19 mouse cellular contexts compared by ENCODE assay signal in the genomic region with DNA sequence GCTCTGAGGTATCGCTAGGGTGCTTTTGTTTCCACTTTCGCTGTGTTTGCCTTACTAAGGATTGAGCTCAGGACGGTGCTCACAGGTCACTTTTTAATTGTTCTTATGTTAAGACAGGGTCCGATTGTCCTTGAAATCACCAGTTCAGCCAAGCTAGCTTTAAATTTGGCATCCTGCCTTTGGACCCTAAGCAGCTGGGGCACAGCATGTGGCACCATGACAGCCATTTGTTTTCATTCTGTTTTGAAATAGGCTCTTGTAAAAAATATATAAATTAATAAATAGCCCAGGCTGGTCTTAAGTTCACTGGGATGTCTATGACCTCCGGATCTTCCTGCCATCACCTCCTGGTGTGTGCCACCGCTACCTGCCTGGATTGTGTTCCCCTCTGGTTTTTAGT. TPM values are rescaled to one million over a fixed set of nuclear protein-coding genes. Genes with fewer than 3 reads are reported as not detected.
"Had no signal": no experiment of that assay in that cellular context is flagged by ENCODE, and none has a peak within 500 bp of the region (broad histone marks: within the 10 kb centered on the region; RNA-seq: fewer than 3 reads in every experiment).

No protein-coding gene starts in this region.

- H3K4me2 ChIP-seq: lung, embryonic 14.5 days; midbrain, embryonic 12.5 days; midbrain, embryonic 15.5 days; neural tube, embryonic 13.5 days; neural tube, embryonic 15.5 days had no signal

- H3K27me3 ChIP-seq: midbrain, embryonic 12.5 days; midbrain, embryonic 15.5 days; neural tube, embryonic 13.5 days; neural tube, embryonic 15.5 days had no signal

- H3K9me3 ChIP-seq: midbrain, embryonic 10.5 days; midbrain, embryonic 12.5 days; midbrain, embryonic 15.5 days; neural tube, embryonic 13.5 days; neural tube, embryonic 15.5 days had no signal

- H3K4me1 ChIP-seq: midbrain, embryonic 10.5 days; midbrain, embryonic 12.5 days; midbrain, embryonic 15.5 days; neural tube, embryonic 13.5 days; neural tube, embryonic 15.5 days had no signal

- ATAC-seq: midbrain, embryonic 15.5 days had no signal

- H3K27ac ChIP-seq: midbrain, embryonic 10.5 days; midbrain, embryonic 12.5 days; midbrain, embryonic 15.5 days; neural tube, embryonic 13.5 days; neural tube, embryonic 15.5 days had no signal

- H3K4me3 ChIP-seq: midbrain, embryonic 10.5 days; midbrain, embryonic 12.5 days; midbrain, embryonic 15.5 days; myocyte; neural tube, embryonic 13.5 days; neural tube, embryonic 15.5 days had no signal

- H3K9ac ChIP-seq: lung, embryonic 14.5 days; midbrain, embryonic 12.5 days; midbrain, embryonic 15.5 days; neural tube, embryonic 13.5 days; neural tube, embryonic 15.5 days had no signal

- DNase-seq: lung, adult 18-20 months; lung, embryonic 14.5 days; lung, postnatal 10 days; lung, postnatal 4 days; right cerebral cortex, adult 18-20 months; right cerebral cortex, postnatal 25 days; right cerebral cortex, postnatal 4 days; spleen, adult 18-20 months; thymus, adult 18-20 months; thymus, postnatal 14 days; thymus, postnatal 36 days had no signal

RNA-seq across cellular contexts. Expression of a gene that starts 25.8 kb away (rescaled TPM):
- polyA plus RNA-seq: neural tube, embryonic 11.5 days; stomach, embryonic 14.5 days had no signal
